Mouse (Mus musculus): ENCODE measurements around the gene Thbs1. TPM values are rescaled to one million over a fixed set of nuclear protein-coding genes. Genes with fewer than 3 reads are reported as not detected.
"Not testable (repeated sequence)": the region's sequence is repeated elsewhere in the genome, so short reads cannot be mapped to it uniquely, and the experiment has no call there.

Thbs1 gene
- total RNA-seq, 2 experiments from 2014 or later = 71.1 to 73.2 TPM

DNA sequence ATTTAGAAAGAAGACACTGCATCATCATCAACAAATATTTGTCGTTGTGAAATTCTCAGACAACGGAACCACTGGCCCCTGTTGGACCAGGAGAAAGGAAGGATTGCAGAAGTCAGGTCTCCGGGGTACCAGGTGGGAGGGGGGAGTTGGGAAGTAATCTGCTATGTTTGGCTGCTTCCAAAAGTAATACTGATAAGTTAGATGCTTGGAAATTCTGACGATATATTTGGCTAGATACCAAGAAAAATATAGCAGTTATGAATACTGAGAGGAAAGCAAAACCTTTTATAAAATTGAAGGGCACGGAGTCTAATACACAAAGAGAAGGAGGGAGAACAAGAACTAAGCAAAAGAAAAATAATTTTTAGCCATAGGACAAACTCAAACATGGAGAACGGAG lies 27.6 kb downstream of the Thbs1 start:
- no peak for DNase-seq (ENCODE audit: low spot score in 2 of 2)

DNA sequence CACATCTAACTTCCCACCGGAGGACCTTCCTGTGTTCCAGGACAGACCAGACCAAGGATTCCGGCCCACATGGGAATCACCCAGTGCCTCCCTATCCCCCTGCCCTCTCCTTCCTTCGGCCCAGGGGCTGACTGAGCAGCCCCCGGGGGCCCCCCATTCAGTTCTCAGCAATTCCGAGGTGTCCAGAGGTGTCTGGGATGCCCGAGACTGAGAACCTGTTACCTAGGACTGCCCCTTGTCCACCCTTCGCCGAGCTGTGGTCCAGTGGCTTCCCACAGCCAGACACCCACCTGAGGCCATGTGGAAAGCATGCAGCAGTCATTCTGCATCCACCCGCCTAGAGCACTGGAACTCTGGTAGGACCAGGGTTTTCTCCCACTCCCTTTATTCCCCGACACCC lies 30.0 kb downstream of the Thbs1 start:
- DNase-seq (ENCODE audit: low spot score in 2 of 2) = no peak

DNA sequence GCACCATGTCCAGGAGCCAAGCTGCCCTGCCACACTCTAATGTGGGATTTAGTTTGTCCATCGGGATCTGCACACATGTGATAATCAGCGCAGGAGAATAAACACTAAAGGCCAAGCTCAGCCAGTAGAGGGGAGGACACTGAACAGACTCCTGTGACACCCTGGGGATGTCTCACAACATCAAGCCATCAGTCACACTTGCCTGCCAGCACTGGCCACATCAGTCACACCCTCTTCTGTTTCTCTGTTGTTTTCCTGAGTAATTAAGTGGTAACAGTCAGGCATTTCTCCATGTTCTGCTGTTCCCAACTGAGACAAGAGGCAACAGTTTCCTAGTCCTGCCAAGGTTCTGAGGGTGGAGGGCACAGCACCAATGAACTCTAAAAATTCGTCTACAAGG lies 36.1 kb downstream of the Thbs1 start:
- not testable (repeated sequence) for DNase-seq (ENCODE audit: low spot score in 2 of 2)

DNA sequence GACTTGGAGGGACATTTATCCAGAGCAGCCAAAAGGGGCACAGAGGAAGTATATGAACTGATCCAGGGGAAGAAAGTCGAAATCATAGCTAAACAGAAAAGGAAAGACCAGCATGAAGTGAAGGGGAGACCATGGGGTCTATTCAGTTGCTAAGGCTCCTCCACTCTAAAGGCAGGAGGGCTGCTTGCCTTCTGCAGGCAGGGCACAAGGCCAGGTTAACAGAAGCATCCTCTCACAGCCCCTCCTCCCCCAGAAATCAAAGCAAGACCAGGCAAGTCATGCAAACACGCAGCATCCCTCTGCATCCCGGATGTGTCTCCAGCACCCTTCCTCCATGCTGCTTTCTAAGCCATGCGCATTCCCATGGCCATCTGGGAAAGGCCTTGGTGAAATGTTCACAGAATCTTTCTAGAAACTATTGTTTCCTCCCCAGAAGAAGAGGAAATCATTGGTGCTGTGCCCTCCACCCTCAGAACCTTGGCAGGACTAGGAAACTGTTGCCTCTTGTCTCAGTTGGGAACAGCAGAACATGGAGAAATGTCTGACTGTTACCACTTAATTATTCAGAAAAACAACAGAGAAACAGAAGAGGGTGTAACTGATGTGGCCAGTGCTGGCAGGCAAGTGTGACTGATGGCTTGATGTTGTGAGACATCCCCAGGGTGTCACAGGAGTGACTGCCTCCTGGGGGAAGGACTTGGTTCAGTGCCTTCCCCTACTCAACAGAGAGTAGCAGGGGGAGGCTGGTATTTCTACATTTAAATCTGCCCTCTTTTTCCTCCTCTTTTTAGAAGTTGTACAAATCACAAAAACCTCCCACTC lies 36.9 kb downstream of the Thbs1 start:
- DNase-seq (ENCODE audit: low spot score in 2 of 2) = no peak

DNA sequence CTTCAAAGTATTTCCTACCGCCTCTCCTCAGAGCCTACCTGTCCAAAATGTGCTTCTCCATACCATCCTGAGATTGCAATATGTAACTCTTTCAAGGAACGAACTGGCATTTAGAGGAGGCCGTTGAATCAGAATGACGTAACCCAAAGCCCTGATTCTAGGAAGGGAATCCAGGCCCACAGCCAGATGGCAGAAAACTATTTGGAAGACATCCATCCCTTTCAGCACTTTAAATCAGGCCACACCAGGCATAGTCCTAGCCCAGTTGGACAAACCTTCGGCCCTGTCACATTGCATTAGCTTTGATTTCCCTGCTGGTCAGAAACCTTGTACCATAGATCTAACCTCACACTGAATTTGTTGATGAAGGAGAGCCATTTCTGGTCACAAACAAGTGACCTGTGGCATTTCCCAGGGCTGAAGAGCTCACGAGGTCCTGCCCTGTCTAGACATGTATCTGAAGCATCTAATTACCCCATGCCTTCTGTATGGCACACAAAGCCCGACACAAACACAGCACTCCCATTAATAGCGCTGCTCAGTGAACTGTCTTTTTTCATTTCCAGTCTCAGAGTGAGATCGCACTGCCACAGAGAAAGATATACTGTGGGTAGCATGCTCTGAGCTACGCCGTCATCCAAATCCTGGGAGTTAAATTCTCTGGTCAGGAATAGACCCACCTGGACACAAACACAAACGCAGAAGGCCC lies 38.3 kb downstream of the Thbs1 start:
- peak; percentile 45 to 66 for DNase-seq (ENCODE audit: low spot score in 2 of 2)

DNA sequence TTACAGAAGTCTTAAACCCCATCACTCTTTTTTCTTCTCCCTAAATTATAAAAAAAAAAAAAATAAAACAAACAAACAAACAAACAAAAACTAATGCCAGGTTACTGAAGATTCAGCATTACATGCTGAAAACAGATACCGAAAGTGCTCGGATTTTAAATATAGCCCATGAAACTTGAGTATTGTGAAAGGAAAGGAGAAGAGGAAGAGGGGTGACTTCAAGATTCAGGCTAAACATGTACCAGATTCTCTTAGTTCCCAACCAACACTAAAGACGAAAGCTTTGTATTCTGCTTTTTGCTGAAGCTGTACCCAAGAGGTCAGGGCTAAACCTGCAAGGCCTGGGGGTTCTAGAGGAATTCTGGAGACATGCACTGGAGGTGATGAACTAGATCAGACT lies 46.4 kb downstream of the Thbs1 start:
- DNase-seq (ENCODE audit: low spot score in 2 of 2) = no peak

DNA sequence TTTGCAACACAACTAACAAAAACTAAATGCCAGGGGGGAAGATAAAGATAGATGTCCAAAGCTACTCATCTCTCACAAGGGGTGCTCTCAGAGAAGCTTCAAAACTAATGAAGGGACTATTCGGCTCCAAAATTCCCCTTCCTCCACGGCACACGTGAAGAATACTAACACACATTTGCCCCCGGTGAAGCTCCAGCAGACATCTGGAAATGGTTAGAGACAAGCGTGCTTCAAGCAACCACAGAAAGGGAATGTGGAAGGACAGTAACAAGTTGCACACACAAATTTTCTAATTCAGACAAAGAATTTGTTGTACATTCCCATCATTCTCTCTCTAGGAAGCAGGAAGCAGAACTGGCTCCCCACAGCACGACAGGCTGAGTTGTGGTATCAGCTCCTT lies 47.5 kb downstream of the Thbs1 start:
- no peak for DNase-seq (ENCODE audit: low spot score in 2 of 2)

DNA sequence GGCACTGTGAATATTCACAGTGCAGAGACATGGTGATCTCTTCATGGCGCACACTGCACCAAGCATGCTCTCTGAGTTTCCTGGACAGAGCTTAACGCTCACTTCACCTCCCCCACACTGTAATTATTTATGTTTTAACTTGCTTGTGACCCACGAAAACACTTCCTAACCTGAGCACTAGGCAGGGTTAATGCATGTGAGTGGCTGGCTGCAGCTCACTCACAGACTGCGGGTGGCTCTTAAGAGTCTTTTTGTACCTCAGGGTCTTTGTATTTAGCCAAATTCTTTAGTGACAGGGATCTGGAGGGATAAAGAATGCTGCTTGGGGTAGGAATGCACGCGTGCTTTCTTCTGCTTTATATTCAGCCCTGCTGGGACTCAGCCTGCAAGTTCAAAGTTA lies 48.9 kb downstream of the Thbs1 start:
- DNase-seq (ENCODE audit: low spot score in 2 of 2) = no peak

DNA sequence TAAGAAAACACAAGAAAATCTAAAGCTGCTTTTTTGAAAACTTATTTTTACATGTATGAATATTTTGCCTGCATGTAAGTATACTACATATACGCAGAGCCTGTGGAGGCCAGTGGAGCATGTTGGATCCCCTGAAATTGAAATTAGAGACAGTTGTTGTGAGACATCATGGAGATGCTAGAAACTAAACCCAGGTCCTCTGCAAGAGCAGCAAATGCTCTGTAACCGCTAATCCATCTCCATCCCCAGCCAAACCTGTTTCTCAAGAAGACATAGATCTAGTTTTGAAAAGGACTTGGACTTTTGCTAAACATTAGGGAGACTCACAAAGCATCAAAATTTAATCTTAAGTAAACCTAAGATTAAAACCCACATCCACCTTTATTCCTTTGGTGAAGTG lies 49.3 kb downstream of the Thbs1 start:
- DNase-seq (ENCODE audit: low spot score in 2 of 2) = no peak

DNA sequence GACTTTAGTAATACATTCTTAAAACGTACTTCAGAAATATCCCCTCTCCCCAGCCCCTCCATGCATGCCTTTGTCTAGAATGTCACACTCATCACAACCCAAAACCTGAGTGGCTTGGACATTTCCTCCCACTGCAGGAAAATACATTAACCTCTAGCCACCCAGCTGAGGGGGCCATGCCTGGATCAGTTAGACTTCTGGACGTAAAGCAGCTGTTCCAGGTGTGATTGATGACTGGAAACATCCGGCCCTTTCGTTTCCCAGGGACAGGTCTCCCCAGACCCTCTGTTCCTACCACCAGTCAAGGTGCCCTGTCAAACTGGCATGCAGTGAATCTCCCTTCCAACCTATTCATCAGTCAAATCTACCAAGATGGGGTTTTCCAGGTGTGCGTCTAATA lies 50.8 kb downstream of the Thbs1 start:
- no peak for DNase-seq (ENCODE audit: low spot score in 2 of 2)

DNA sequence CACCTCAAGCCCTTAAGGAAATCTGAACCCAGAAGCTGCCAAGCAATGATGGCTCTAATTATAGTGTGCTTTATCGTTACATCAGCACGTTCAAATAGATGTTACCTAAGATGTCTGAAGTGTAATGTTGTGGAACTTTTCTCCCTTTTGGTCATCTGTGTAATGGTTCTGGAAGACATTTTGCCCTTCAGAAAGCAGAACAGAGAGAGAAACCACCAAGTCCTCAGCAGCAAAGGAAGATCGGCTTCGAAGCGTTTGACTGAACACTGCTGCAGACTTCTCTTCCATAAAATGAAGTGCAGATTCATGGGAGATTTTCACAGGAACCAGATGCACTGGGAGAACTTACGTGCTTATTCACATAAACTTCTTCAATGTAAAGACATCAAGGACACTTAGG lies 52.5 kb downstream of the Thbs1 start:
- DNase-seq (ENCODE audit: low spot score in 2 of 2) = no peak

DNA sequence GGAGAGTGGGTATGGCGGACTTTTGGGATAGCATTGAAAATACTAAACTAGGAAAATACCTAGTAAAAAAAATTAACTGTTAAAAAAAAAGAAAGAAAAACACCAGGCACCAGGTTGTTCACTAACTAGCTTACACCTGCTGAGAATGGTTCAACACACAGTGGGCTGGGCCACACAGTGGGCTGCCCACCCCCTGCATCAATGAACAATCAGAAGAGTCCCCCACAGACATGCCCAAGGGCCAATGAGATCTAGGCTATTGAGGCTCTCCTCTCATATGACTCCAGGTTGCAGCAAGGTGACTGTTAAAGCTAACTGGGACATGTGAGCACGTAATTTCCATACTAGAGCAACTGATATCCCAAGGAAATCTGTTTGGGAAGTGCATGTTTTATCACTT lies 54.0 kb downstream of the Thbs1 start:
- no peak for DNase-seq (ENCODE audit: low spot score in 2 of 2)

DNA sequence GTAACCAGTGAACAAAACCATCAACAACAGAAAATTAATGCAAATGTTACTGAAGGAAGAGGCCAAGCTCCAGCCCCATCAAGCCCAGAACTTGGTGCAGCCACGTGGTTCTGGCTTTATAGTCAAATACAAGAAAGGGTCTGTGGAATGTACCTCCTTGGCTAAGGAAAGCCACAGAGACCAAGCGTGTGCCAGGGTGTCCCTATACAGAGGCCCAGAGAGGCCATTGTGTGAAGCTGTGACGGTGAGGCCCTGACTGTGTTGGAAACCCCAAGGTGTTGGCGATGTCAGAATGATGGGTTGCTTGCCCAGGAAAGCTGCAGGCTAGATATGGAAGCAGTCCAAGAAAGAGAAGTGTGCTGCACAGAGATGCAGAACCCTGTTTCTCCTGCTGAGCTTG lies 56.1 kb downstream of the Thbs1 start:
- no peak for DNase-seq (ENCODE audit: low spot score in 2 of 2)

DNA sequence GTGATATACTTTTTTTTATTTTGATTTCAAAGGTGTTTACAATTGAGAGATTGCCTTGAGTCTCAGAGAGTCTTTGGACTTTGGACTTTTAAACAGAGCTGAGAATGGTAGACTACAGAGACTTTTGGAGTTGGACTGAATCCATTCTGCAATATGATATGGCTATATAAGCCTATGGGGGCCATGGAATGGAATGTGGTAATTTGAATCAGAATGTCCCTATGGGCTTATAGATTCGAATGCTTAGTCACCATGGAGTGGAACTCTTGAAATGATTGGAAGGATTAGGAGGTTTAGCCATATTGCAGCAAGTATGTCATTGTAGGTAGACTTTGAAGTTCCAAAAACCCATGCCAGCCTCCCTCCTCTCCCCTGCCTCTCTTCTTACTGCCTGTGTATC lies 56.5 kb downstream of the Thbs1 start:
- no peak for DNase-seq (ENCODE audit: low spot score in 2 of 2)

DNA sequence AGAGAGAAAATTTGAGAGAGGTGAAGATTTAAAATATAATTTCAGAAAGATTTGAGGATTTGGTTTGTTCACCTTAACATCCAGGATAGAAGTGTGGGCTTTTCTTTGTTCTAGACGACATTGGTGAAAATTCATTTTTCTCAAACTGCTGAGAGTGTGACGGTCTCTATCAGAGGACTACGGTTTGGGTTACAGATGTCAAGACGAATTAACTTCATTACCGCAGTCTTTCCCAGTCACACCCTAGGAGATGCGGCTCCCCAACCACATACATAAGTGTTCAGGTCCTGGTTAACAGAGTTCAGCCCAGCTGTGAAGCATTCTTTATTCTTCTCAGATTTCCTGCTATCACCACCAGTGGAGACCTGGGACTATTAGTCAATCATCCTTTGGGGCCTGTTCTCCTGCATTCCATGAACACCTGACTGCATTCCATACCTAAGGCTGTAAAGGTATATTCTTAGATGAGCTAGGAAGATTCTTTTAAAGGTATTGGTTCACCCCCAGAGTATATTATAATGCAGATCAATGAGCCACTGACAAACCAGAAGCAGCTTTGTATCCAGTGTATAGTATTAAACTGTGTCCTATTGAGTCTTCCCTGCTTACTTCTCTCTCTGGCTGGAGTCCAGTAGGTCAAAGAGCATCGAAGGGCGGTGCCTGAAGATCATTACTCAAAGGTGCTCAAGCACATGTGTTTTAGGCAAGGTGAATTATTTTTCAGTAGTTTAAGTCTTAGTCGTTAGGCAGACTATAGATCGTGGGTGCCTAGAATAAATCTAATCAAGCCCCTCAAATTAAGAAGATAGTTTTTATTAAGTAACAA lies 63.1 kb downstream of the Thbs1 start:
- no peak for DNase-seq (ENCODE audit: low spot score in 2 of 2)

Other genes with a start within 250 kb of the Thbs1 start
- gene Fsip1, start 145.1 kb downstream of the Thbs1 start, total RNA-seq (2021) = not detected